Mouse (Mus musculus) bone marrow macrophage, adult 2 months (primary cell): Measurements from ENCODE around the gene Zfp599. TPM values are rescaled to one million over a fixed set of nuclear protein-coding genes. Genes with fewer than 3 reads are reported as not detected.
"Not testable (repeated sequence)": the region's sequence is repeated elsewhere in the genome, so short reads cannot be mapped to it uniquely, and the experiment has no call there.

Source experiments
- H3K27ac ChIP-seq: 2 replicates; pipeline ENCODE4 v1.5.1; 2012; ENCODE audit warnings: low read depth, low read length; ENCODE audit not compliant: insufficient read depth
- H3K4me1 ChIP-seq: 2 replicates; pipeline ENCODE4 v1.6.1; 2012; ENCODE audit warnings: low read length; ENCODE audit not compliant: control insufficient read depth, insufficient read depth
- H3K4me3 ChIP-seq: 2 replicates; pipeline ENCODE4 v1.5.1; 2012; ENCODE audit warnings: mild to moderate bottlenecking, low read length, moderate library complexity; ENCODE audit not compliant: insufficient read depth
- CTCF ChIP-seq: IDR thresholded peaks from 2 replicates; pipeline ENCODE4 v1.5.1; 2012; ENCODE audit warnings: low read depth, mild to moderate bottlenecking, low read length, moderate library complexity
- POLR2A ChIP-seq: IDR thresholded peaks from 2 replicates; pipeline ENCODE4 v1.6.1; 2012; ENCODE audit warnings: mild to moderate bottlenecking, low read depth, low read length, borderline replicate concordance
- polyA plus RNA-seq: library from polyadenylated mRNA; stranded (reverse); fragments of >200 nt; gene quantifications from 2 replicates; pipeline ENCODE4 v1.2.4, GENCODE M21; 2012; ENCODE audit not compliant: missing spikeins, insufficient read depth, insufficient read length

Zfp599 gene
- polyA plus RNA-seq, result 0.31 TPM in 1 of 2 replicates, not detected in the other

GRCm38 (mm10) chr9:22259184-22260091 lies at the start of gene Zfp599:
Gene Zfp599, minus strand, starts transcription at chr9:22259895.
- Histone ChIP-seq H3K4me3 (peak within 1 kb of the TSS; percentile 68), H3K4me1 (peaks cover 5% of the 10 kb centered on the region; the same call in 1 of the 2 replicates), H3K27ac (no peak within 1 kb of the TSS)
- TF ChIP-seq CTCF, result no peak
- no peak for TF ChIP-seq POLR2A

- H3K27ac ChIP-seq, result not testable (repeated sequence)
- peak overlapping the region; percentile 78 for H3K4me3 ChIP-seq
- peaks cover 11% of the 10 kb centered on the region for H3K4me1 ChIP-seq
Measured at GRCm38 (mm10) chr9:22307920-22308262, 48.2 kb upstream of the Zfp599 start.

DNA sequence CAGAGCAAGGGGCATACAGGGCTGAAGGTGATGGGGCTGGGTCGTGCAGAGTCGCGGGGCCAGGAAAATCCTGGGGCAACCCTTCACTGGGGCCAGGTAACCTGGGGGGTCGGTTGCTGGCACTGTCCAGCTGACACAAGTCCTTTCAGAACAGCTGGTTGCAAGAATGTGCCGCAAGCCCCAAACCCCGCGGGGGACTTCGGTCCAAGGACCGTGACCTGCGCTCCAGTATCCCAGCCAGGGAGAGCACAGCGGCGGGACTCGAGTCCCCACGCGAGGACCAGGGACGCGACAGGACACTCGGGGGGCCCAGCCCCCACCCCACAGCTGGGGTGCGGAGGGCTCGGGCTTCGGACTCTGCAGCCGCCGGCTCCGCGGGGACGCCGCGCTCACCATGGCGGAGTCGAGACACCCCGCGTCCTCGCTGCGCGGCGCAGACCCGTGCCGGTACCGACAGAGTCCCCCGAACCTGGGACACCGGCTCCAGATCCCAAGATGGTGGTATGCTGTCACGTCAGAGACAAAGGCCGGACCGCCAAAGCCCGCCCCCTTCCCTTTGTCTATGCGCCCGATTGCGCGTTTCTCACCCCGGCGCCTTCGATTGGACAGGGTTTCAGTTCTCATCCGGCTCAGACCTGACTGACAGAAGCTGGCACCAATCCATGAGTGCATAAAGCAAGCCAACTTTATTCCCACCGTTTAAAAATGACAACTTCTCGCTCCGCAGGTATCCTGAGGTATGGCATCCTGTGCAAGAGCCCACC lies 47.6 kb upstream of the Zfp599 start, which contains the start of gene Zfp810:
Gene Zfp810 (minus strand): TSS at position 493 of the 764 bp plus-strand sequence.
- H3K27ac ChIP-seq, result peak within 1 kb of the TSS; percentile 55
- TF ChIP-seq CTCF (no peak), POLR2A (no peak)

GRCm38 (mm10) chr9:22306726-22307125 lies 47.0 kb upstream of the Zfp599 start:
- Histone ChIP-seq H3K27ac (no peak overlapping the region), H3K4me3 (peak overlapping the region; percentile 78), H3K4me1 (peaks cover 9% of the 10 kb centered on the region)
- TF ChIP-seq POLR2A, result no peak
- no peak for TF ChIP-seq CTCF

More for the DNA sequence above, 47.6 kb upstream of the Zfp599 start, which contains the start of gene Zfp810:
- Histone ChIP-seq H3K4me1 (peaks cover 9% of the 10 kb centered on the region), H3K4me3 (peak within 1 kb of the TSS; percentile 78)

DNA sequence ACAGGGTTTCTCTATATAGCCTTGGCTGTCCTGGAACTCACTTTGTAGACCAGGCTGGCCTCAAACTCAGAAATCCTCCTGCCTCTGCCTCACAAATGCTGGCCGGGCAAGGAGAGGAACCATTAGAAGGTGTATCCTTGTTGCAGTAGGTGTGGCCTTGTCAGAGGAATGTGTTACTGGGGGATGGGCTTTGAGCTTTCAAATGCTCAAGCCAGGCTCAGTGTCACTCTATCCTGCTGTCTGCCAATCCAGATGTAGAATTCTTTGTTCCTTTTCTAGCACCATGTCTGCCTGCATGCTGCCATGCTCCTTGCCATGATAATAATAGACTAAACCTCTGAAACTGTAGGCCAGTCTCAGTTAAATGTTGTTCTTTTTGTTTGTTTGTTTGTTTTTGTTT lies 42.5 kb upstream of the Zfp599 start:
- H3K27ac ChIP-seq, result no peak overlapping the region
- TF ChIP-seq POLR2A, result no peak
- TF ChIP-seq CTCF, result no peak
- H3K4me1 ChIP-seq, result peaks cover 3% of the 10 kb centered on the region
- no peak overlapping the region for H3K4me3 ChIP-seq

DNA sequence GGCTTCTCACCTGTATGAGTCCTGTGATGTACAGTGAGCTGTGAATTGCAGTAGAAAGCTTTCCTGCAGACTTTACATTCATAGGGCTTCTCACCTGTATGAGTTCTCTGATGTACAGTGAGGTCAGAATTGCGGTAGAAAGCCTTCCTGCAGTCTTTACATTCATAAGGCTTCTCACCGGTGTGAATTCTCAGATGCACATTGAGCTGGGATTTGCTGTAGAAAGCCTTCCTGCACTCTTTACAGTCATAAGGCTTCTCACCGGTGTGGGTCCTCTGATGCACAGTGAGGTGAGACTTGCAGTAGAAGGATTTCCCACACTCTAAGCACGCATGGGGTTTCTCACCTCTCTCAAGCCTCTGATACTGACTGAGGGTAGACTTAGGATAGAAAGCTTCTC lies 19.0 kb upstream of the Zfp599 start:
- H3K4me3 ChIP-seq, result no peak overlapping the region
- no peaks in the 10 kb centered on the region for H3K4me1 ChIP-seq
- H3K27ac ChIP-seq, result no peak overlapping the region
- TF ChIP-seq CTCF, result no peak
- no peak for TF ChIP-seq POLR2A

- Histone ChIP-seq H3K4me1 (no peaks in the 10 kb centered on the region), H3K27ac (no peak overlapping the region), H3K4me3 (no peak overlapping the region)
- no peak for TF ChIP-seq POLR2A
- no peak for TF ChIP-seq CTCF
Measured at GRCm38 (mm10) chr9:22268886-22269285, 9.2 kb upstream of the Zfp599 start.

DNA sequence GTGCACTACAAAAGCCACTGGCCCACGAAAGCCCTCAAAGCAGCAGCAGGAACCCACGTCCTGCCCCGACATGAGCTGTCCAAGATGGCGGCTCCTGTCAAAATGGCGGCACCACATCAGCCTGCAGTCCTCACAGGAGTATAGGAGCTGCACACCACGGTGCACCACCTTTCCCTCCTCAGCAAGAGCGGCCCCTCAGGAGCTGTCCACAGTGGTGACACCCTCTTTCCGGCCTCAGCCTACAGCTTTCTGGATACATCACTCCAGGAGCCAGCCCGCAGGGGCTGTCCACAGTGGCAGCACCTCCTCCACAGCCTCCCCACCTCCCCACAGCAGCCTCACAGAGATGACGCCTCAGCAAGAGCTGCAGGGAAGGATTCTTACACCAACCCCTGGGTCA lies 2.9 kb upstream of the Zfp599 start:
- TF ChIP-seq POLR2A, result no peak
- no peak for TF ChIP-seq CTCF
- no peak overlapping the region for H3K27ac ChIP-seq
- peaks cover 5% of the 10 kb centered on the region; the same call in 1 of the 2 replicates for H3K4me1 ChIP-seq
- H3K4me3 ChIP-seq, result no peak overlapping the region

DNA sequence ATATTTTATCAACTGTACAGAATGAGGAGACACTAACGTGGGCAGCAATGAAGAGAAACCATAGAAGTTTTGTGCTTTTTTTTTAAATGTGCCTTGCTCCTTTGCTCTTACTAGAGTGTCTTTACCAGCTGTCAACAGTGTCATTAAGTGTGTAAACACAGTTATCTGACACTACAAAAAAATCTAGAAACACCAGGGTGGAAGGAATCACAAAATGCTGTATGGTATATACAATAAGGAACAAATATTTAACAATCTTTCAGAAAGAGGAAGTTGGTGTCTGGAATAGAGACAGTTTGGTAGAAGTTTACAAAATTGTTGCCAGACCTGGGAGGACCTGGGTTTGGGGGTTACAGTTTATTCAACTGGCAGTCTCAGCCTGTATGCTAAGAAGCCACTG lies 1.9 kb upstream of the Zfp599 start:
- Histone ChIP-seq H3K4me1 (peaks cover 5% of the 10 kb centered on the region; the same call in 1 of the 2 replicates), H3K4me3 (no peak overlapping the region), H3K27ac (no peak overlapping the region)
- TF ChIP-seq POLR2A (no peak), CTCF (no peak)

DNA sequence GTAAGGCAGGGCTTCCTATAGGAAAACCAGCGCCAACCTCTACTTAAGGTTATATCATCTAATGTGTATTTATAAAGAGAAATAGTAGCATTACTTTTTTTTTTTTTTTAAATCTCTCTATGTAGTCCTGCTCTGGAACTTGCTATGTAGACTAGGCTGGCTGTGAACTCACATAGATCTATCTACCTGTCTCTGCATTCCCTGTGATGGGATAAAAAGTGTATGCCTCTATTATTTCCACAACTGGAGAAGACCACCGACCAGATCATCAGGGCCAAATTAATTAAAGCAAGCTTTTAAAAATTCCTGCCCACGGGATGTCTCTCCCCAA lies 362 bp upstream of the Zfp599 start:
- Histone ChIP-seq H3K4me3 (peak overlapping the region; percentile 68), H3K27ac (no peak overlapping the region), H3K4me1 (peaks cover 5% of the 10 kb centered on the region; the same call in 1 of the 2 replicates)
- TF ChIP-seq POLR2A (no peak), CTCF (no peak)
